Mouse (Mus musculus): ENCODE data around the gene Cnnm2.

- TF ChIP-seq CTCF (IDR thresholded peaks at IDR 0.05; ENCODE audit: borderline replicate concordance, control insufficient read depth, extremely low read depth, insufficient read depth, low read length, poor library complexity), result no peak
- no peak for TF ChIP-seq POLR2A (IDR thresholded peaks at IDR 0.05; ENCODE audit: control insufficient read depth, extremely low read depth, insufficient read depth, low read length, poor library complexity)
Observed at GRCm38 (mm10) chr19:46857277-46857989, 96.0 kb downstream of the Cnnm2 start.
